Mouse (Mus musculus) Muller cell, postnatal 12 days (primary cell): ENCODE data around the gene Unc45a.
"Not testable (repeated sequence)": the region's sequence is repeated elsewhere in the genome, so short reads cannot be mapped to it uniquely, and the experiment has no call there.

Experiments used
- DNase-seq: peaks from one replicate; pipeline ENCODE4 v3.0.0-alpha.2; 2015; ENCODE audit errors: inconsistent ontology term

The Unc45a gene

DNA sequence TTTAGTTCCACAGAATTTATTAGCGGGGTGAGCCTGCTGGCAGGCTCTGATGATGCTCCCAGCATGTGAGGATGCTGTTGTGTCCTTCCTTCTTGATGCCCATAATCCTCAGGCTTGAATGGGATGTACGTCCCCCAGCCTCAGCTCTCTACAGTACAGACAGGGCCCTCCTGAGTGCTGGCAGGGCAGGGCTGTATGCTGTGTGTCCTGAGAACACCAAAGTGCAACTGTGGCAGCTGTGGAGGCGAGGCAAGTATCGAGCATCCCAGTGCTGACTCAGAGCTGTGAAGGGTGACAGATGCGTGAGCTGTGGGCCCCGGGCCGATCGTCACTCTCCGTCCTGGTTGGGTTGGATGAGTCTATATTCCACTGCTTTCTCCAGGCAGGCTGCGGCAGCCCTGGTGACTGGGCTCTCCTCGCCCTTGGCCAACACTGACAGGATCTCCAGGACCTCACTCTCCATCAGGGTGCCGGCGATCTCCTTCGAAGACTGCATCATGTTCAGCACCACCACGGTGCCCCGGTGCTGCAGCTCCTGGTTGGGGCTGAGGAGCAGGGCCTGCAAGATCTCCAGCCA, 15.4 kb downstream of the Unc45a start:
- DNase-seq = no peak

DNA sequence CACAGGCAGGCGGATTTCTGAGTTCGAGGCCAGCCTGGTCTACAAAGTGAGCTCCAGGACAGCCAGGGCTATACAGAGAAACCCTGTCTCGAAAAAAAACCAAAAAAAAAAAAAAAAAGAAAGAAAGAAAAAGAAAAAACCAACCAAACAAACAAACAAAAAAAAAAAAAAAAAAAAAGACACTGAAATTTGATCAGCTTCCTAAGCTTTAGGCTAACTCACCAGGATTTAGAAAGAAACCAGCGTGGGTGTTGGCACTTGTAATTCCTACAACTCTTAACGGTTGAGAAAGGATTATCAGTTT, 16.0 kb downstream of the Unc45a start:
- DNase-seq = not testable (repeated sequence)

DNA sequence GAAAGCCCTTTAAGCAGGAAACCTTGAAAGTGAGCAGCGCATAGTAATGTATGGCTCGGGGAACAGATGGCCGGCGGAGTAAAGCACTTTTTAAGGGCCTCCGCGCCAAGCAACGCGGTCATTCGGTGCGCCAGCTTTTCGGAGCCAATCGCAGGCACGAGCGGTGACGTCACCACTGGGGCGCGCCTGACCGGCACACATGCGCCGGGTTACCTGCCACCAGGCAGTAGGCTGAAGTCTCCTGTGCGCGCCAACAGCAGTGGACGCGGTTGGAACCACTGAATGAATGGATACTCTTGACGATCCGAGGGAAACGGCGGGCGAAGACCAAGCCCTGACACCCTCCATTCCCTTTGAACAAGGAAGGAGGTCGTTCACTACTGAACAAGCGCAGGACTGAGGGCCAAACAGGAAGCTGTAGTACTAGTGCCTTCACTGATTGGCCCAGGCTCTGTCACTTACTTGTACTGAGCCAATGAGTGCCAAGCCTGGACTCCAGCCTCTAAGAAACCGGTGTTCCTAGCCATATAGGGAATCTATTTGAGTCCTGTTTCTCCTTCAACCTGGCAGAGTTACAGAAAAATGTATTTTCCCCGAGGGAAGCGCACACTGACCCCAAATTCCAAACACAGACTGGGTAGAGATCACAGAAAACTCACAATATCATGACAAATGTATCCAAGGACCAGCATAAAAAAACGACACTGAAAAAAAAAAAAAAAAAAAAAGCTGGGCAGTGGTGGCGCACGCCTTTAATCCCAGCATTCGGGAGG, 16.6 kb downstream of the Unc45a start, which contains the start of gene Rccd1:
Gene Rccd1, minus strand, starts transcription at position 412 of the 773 bp plus-strand sequence.
- peak; percentile 97 for DNase-seq

DNA sequence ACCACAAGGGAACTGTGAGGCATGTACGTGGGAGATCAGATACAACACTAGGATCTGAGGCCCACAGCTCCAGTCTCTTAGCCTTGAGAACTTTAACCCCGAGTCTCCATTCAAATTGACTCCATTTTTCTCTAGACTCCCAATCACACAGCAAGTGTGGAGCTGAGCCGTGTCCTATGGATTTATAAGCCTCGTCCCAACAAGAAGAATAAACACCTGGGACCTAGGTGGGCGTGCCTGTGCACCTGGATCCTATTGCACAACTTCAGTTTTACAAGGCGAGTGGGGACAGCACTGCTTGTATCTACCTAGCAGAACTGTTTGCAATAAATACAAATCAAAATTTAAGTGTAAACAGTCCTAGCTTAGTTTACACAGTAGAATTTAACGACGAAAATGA, 17.5 kb downstream of the Unc45a start:
- no peak for DNase-seq

DNA sequence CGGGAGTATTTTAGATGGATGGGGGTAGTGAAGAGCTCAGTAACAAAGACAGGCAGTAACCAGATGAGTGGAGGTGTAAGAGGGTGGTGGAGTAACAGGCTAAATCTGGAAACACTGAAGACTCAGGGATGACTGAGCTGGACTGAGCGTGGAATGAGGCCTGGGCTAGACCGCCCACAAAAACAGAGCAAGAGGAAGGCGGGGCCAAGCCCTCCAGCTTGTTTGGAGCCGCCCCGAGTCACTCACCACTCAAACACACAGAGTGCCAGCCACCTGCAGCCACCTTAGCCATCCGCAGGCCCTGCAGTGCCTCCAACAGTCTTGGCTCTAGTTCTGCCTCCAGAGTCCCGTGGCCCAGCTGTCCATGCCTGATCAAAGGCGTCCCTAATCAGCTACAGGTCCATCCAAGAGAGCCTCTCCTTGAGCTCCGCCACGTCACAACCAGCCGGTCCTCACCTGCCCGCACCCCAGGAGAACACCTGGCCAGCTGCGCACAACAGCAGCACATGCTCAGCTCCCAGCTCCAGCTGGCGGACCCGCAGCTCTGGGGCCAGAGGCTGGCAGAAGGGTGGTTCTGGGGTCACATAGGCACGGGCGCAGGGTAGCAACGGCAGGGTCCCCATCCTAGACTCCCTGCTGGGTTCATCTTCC, 20.8 kb downstream of the Unc45a start:
- no peak for DNase-seq

DNA sequence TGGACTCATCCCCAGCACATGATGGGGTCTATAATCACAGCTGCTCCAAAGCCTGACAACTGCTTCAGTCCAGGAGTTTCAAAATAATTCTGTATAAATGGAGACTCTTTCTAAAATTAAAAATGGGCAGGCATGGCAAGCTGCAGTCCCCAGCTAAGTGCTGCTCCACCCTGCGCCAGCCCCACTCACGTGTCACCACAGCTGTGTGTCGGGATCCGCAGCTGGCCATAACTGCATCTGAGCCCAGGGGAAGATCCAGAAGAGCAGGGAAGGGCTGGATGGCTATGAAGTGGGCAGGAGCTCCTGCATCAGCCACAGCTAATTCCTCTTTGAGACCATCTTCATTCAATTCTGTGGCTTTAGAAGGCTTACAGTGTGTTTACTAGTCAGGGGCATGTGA, 22.1 kb downstream of the Unc45a start:
- DNase-seq = no peak

DNA sequence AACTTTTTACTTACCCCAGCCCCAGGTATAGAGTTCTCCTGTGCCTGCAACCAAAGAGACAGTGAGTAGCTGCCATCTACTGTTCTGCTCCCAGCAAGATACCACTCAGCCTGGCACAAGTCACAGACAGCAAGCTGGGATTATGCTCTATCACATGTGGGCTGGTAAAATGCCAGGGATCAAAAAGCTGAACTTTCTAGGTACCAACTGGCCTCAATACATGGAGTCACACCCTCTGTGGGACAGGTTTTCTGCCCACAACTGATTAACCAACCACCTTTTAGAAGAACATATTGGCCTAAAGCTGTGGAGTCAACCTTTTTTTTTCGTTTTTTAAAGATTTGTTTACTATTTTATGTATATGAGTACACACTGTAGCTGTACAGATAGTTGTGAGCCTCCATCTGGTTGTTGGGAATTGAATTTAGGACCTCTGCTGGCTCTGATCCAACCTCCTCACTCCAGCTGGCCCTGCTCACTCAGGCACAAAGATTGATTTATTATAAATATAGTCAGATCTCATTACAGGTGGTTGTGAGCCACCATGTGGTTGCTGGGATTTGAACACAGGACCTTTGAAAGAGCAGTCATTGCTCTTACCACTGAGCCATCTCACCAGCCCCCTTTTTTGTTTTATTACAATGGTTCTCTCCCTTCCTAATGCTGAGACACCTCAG, 23.2 kb downstream of the Unc45a start:
- no peak for DNase-seq

DNA sequence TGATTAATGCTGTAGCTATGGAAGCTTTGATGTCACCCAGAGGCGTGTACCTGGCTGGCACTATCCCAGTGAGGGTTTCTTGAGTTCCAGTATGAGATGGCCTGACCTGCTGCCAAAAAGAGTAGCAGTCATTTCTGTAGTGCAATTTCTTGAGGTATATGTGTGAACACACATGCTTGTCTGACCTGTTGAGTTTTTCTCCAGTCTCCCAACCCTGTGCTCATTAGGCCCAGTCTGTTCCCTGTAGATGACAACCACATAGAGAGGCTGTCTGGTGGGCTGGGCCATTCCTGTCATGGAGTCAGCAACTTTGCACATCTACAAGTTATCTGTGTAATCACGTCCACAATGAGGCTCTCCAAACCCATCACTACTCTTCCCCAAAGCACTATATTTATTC, 25.1 kb downstream of the Unc45a start:
- DNase-seq = no peak

DNA sequence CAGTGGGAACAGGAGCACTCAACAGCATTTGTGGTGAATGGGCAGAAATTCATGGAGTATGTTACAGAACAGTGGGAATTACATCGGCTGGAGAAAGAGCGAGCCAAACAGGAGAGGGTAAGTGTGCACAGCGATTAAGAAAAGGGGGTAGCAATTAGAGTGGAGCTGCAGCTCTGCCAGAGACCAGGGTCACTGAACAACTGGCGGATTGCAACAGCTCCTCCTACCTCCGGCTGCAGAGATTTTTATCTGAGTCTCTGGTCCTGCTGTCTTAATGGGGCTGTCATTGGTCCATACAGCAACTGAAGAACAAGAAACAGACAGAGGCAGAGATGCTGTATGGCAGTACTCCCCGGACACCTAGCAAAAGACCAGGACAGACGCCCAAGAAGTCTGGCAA, 30.0 kb downstream of the Unc45a start:
- DNase-seq = no peak

DNA sequence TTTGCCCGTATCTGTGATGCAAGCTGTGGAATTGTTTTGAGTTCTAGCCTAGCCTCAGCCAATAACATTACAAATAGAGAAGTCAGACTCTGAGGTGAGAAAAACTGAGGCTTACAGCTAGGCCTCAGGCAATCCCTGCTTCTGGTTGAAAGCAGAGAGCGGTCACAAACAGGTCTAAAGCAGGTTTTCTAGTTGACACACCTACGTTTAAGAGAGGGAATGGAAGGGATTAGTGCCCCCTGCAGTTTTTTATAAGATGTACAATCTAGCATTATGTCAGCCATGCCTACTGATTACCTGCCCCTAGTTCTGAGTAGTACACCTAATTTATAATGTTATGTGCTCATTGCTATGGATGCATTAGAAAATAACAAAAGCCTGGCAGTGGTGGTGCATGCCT, 33.0 kb downstream of the Unc45a start:
- no peak for DNase-seq

DNA sequence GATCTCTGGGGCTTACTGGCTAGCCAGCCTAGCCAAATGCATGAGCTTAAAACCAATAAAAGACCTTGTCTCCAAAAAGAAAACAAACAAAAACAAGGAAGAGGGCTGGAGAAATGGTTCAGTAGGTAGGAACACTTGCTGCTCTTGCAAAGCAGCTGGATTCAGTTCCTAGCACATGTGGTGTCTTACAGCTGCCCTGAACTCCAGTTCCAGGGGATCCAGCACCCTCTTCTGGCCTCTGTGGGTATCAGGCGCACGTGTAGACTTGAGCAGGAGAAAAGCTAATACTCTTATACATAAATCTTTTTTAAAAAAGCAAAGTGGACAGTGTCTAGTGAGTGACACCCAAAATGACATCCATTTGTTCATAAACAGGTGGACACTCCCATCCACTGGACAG, 39.3 kb downstream of the Unc45a start:
- no peak for DNase-seq

DNA sequence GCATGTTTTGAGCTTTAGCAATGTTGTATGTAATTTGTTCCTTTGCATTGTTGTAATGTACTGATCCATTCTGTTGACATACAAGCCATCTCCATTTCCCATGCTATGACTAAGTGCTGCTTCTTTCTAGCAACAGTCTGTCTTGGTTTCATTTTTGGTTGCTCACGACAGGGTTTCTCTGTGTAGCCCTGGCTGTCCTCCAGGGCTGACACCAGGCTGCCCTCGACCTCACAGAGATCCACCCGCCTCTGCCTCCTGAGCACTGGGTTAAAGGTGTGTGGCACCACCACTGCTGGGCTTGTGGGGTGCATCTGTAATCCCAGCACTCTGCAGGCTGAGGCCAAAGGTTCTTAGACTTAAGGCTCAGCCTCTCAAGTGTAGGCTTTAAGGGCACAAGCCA, 41.2 kb downstream of the Unc45a start:
- no peak for DNase-seq

DNA sequence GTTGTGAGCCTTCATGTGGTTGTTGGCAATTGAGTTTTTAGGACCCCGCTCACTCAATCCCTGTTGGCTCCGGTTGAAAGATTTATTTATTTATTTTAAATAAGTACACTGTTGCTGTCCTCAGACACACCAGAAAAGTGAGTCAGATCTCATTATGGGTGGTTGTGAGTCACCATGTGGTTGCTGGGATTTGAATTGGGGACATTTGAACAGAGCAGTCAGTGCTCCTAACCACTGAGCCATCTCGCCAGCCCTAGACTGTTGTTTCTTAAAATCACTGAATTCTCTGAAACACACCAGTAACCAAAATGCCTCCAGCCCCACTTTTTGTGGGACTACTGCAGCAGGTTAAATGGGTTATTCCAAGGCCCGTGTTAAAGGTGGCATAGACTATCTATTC, 42.1 kb downstream of the Unc45a start:
- DNase-seq = peak; percentile 47

DNA sequence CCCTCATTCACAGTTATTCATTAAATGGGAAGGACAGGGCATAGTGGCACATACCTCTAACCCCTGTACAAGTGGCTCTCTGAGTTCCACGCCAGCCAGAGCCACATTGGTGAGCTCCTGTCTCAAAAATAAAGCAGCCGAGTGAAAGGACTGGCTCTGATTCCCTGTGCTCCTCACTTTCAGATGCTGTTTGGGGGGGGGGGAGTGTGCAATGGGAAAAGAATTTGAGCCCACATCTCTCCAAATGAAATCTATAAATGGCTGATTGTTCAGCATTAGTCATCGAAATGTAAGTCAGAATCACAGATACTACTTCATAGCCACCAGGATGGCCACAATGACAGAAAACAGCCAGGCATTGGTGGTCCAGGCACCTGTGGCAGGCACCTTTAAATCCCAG, 43.8 kb downstream of the Unc45a start:
- peak; percentile 88 for DNase-seq

DNA sequence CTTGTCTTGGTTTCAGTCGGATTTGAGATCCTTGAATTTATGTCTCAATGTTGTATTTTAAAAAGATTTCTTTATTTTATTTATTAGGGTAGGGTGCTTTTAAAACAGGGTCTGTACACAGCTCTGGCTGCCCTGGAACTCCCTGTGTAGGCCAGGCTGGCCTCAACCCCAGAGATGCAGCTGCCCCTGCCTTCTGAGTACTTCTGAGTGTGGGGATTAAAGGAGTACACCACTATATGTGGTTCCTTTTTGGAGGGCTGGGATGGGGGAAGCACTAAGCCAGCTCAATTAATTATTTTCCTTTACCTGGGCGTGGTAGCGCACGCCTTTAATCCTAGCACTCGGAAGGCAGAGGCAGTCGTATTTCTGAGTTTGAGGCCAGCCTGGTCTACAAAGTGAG, 44.3 kb downstream of the Unc45a start:
- DNase-seq = no peak

DNA sequence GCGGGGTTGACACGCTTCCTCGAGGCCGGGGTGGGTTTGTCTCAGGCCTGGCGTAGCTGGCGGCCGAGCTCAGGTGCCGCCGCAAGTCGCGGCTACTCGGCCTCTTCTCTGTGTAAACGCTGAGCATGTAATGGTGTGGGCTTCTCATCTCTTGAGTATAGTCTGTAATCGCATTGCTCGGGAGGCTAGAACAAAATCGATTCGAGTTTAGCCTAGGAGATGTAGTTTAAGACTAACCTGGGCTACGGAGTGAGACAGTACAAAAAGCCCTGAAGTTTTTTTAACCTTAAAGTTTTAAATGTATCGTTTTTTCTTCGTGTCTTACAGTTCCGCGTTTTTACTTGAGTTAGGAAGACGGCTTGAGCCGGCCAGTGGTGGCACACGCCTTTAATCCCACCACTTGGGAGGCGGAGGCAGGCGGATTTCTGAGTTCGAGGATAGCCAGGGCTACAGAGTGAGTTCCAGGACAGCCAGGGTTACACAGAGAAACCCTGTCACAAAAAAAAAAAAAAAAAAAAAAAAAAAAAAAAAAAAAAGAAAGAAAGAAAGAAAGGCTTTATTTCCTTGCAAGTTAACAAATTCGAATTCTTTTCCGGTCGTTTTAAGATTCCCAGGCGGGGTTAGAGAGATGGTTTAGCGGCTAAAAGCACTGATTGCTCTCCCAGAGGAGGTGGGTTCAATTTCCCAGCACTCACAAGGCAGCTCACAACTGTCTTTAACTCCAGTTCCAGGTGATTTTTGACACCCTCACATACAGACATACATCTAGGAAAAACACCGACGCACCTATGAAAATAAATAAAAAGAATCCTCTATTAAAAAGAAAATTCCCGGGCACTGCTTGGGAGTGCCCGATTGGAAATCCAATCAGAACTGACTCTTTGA, 45.8 kb downstream of the Unc45a start:
- no peak for DNase-seq

DNA sequence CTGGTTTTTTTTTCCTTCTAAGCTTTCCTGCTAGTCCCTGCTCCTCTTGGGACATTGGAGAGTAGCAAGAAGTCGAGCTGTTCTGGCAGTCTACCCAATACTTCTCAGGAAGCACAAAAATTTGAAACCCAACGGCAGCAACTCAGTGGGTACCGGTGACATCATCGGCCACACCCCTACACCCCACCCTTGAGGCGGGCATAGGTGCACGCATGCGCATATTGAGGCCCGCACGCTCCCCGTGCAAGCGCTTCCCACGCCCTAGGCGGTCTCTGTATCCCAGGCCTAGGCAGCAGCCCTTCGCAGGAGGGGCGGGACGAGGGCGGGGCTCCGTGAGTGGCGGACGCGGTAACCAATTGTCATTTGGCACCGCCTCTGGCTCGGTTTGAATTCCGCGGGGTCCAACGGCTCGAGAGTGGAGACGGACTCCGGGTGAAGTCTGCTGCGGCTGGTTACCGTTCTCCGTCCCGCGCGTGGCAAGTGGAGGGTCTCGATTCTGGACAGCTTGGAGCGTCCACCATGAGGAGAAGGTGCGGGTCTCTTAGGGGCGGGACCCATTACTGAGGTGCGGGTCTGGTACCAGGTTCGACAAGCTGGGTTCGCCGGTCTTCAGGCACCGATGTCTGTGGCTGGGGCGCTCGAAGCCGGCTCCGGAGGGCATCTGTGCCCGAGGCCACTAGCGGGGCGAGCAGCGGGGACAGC, 46.6 kb downstream of the Unc45a start, which contains the start of gene Prc1:
Gene Prc1, plus strand, starts transcription at position 389 of the 702 bp plus-strand sequence.
- DNase-seq = peak; percentile 99

DNA sequence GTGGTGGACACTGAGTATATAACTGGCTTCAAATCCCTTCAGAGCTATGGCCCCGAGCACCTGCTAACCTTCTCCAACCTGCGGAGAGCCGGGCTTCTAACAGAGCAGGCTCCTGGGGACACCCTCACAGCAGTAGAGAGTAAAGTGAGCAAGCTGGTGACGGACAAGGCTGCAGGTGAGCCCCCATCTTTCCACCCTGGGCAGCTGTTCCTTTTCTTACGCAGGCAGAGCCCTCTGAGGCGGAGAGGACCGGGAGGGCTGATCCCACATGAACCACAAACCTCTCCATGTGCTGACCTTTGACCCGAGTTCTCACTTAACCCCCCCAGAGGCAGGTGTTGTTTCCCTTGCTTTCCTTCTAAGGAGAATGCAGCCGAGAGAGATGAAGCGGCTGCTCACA, 53.1 kb downstream of the Unc45a start:
- no peak for DNase-seq

DNA sequence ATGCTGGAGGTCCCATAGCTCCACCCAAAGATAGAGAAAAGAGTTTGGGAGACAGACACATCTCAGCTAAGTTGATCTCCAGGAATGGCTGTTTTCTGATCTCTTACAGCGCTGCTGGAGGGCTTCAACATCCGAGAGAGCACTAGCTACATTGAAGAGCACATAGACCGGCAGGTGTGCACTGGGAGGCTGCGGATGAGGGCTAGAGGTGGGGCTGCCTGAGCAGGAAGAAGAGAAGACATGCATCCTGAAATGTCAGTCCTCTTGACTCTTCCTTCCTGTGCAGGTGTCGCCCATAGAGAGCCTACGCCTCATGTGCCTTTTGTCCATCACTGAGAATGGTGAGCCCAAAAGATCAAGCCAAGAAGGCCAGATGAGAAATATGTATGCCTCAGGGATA, 55.1 kb downstream of the Unc45a start:
- DNase-seq = no peak

DNA sequence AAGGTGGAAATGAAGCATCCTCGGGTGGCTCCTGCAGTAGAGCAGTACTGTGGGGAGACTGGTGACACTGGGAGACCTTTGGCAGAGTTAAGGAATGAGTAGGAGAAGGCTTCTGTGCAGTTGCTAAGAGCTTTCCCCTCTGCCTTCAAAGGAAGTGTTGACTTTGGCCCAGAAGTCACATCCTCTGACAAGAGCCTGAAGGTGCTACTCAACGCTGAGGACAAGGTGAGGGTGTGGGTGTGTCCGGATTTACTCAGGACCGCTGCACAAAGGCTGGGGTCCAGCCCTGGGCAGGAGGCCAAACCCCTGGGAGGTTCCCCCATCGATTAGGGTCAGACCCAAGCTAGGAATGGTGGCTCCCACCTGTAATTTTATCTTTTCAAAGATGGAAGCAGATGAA, 56.4 kb downstream of the Unc45a start:
- DNase-seq = no peak
